ENCODE assay signal across 30 mouse cellular contexts in genomic region chr12:73361201-73361600, GRCm38 (mm10).
"Had no signal": no experiment of that assay in that cellular context is flagged by ENCODE, and none has a peak within 500 bp of the region (broad histone marks: within the 10 kb centered on the region; RNA-seq: fewer than 3 reads in every experiment).

No protein-coding gene starts in this region.

- DNase-seq: left cerebral cortex, postnatal 4 days; liver; liver, embryonic 13.5 days; liver, postnatal 0 days; lung, adult 18-20 months; lung, adult 2 months; lung, embryonic 14.5 days; lung, postnatal 10 days; lung, postnatal 14 days; lung, postnatal 36 days; lung, postnatal 4 days had no signal

- H3K4me3 ChIP-seq: limb, embryonic 10.5 days; limb, embryonic 12.5 days; limb, embryonic 13.5 days; limb, embryonic 15.5 days; liver, embryonic 12.5 days; liver, embryonic 13.5 days; liver, embryonic 15.5 days; lung, embryonic 15.5 days; megakaryocyte, embryonic 14.5 days; midbrain, embryonic 10.5 days; midbrain, embryonic 12.5 days; midbrain, embryonic 13.5 days; midbrain, embryonic 15.5 days; myocyte; neural tube, embryonic 12.5 days had no signal

- H3K9me3 ChIP-seq: limb, embryonic 10.5 days; limb, embryonic 12.5 days; limb, embryonic 13.5 days; limb, embryonic 15.5 days; liver, embryonic 12.5 days; liver, embryonic 13.5 days; liver, embryonic 15.5 days; lung, embryonic 15.5 days; megakaryocyte, embryonic 14.5 days; midbrain, embryonic 10.5 days; midbrain, embryonic 12.5 days; midbrain, embryonic 13.5 days; midbrain, embryonic 15.5 days; neural tube, embryonic 12.5 days had no signal

- H3K4me1 ChIP-seq: liver, embryonic 15.5 days; lung, embryonic 15.5 days; midbrain, embryonic 10.5 days; midbrain, embryonic 12.5 days; midbrain, embryonic 15.5 days; neural tube, embryonic 12.5 days had no signal

- H3K4me2 ChIP-seq: limb, embryonic 12.5 days; limb, embryonic 13.5 days; limb, embryonic 15.5 days; liver, embryonic 11.5 days; liver, embryonic 12.5 days; liver, embryonic 13.5 days; liver, embryonic 15.5 days; lung, embryonic 14.5 days; lung, embryonic 15.5 days; midbrain, embryonic 12.5 days; midbrain, embryonic 13.5 days; midbrain, embryonic 15.5 days; neural tube, embryonic 12.5 days had no signal

- H3K9ac ChIP-seq: limb, embryonic 12.5 days; limb, embryonic 13.5 days; limb, embryonic 15.5 days; liver, embryonic 12.5 days; liver, embryonic 13.5 days; liver, embryonic 14.5 days; liver, embryonic 15.5 days; liver, postnatal 0 days; lung, embryonic 14.5 days; lung, embryonic 15.5 days; midbrain, embryonic 12.5 days; midbrain, embryonic 13.5 days; midbrain, embryonic 15.5 days; neural tube, embryonic 12.5 days had no signal

- H3K36me3 ChIP-seq: limb, embryonic 12.5 days; limb, embryonic 13.5 days; limb, embryonic 15.5 days; liver, embryonic 12.5 days; liver, embryonic 13.5 days; liver, embryonic 15.5 days; lung, embryonic 15.5 days; midbrain, embryonic 10.5 days; midbrain, embryonic 12.5 days; midbrain, embryonic 15.5 days; neural tube, embryonic 12.5 days had no signal

- ATAC-seq: liver, embryonic 12.5 days; liver, postnatal 0 days; lung, postnatal 0 days; midbrain, embryonic 13.5 days; midbrain, embryonic 15.5 days; midbrain, embryonic 16.5 days had no signal

- H3K27me3 ChIP-seq: limb, embryonic 15.5 days; liver, embryonic 12.5 days; liver, embryonic 13.5 days; liver, embryonic 15.5 days; lung, embryonic 15.5 days; midbrain, embryonic 12.5 days; midbrain, embryonic 13.5 days; midbrain, embryonic 15.5 days; neural tube, embryonic 12.5 days had no signal

- H3K27ac ChIP-seq: limb, embryonic 10.5 days; limb, embryonic 12.5 days; limb, embryonic 13.5 days; limb, embryonic 15.5 days; liver, embryonic 12.5 days; liver, embryonic 13.5 days; liver, embryonic 14.5 days; liver, embryonic 15.5 days; lung, embryonic 15.5 days; macrophage; midbrain, embryonic 10.5 days; midbrain, embryonic 12.5 days; midbrain, embryonic 13.5 days; midbrain, embryonic 15.5 days; neural tube, embryonic 12.5 days had no signal
